Mouse (Mus musculus): ENCODE measurements around the gene Gm11444.

The Gm11444 gene

GRCm38 (mm10) chr11:85850233-85850632, at the start of gene Gm11444:
Gm11444 (minus strand) TSS chr11:85850333.
- DNase-seq, result no peak

GRCm38 (mm10) chr11:85896335-85896985, 46.3 kb upstream of the Gm11444 start:
- no peak for DNase-seq

- peak in 1 of 2 experiments; percentile 10 for DNase-seq
Observed at GRCm38 (mm10) chr11:85894731-85895545, 44.8 kb upstream of the Gm11444 start.

DNA sequence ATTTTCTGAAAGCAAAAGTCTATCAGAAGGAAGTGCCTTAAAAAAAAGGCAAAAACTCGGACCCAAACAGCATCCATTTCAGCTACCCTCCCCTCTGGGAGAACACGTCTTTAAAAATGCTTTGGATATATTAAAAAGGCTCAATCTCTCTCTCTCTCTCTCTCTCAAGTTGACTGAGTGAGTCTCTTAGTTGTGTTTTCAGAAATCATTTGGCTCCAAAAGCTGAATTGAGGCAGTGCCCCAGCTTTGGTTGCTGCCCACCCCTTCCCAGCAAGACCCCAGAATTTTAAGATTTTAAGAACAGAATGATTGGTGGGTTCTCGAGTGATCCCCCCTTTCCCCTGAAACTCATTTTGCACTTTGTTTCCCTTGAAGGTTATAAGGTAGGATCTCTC, 44.0 kb upstream of the Gm11444 start:
- DNase-seq, result no peak

- DNase-seq, result peak in 1 of 2 experiments; percentile 11
Observed at GRCm38 (mm10) chr11:85893400-85894135, 43.4 kb upstream of the Gm11444 start.

- DNase-seq, result no peak
Observed at GRCm38 (mm10) chr11:85892771-85893170, 42.6 kb upstream of the Gm11444 start.

DNA sequence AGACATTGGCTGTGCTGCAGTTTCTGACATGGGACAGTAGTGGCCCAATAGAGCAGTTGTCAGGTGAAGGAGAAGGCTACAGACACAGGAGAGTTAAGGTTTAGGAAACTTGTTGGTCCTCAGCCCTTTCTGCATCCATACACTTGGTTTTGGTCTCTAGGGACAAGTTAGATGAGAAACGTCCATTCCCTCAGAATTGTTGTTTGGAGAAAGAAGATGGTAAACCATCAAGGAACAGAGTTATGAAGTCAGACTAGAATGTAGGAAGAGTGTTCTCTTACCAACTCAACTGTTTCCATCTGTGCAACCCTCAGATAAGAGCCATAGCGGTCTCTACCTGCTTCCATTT, 41.5 kb upstream of the Gm11444 start:
- peak in 1 of 2 experiments; percentile 12 for DNase-seq

DNA sequence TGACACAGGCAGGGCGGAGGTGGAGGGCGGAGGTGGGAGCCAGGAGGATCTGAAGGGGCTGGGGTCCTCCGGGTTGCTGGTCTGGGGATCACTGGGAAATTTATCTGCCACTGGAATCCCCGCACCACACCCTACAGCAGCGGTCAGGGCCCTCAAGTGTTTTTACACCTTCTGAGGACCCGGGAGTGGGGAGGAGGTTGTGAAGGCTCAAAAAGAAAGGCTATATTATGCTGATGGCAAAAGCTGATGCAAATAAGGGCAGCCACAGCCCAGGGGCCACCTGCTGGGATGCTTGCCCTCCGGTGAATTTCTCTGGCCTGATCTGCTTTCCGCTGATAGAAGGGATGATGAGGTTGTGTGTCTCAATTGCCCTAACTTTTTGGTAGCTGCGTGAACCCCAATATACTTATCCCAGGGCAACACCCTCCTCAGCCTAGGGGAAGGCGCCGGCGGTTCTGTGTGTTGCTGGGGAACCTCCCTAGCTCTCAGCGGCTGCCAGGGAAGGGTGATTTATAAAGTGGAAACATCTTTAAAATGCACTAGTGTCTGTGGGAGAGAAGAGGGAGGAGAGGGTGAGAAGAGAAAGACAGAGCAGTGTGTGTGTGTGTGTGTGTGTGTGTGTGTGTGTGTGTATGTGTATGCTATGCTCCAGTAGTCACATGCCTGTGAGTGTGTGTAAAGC, 41.0 kb upstream of the Gm11444 start:
- DNase-seq, result no peak

DNA sequence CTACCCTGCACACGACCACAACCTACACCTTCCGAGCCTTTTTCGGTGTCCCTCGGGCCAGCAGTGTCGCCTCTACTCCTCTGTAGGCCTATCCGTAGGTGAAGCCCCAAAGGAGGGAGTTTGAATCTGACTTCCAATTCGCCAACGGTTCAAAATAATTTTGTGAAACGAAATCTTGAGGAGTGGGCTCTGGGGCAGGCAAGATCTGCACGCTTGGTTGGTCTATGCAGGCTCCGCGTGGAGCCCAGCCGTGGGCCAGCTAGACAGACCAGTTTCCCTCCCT, 40.4 kb upstream of the Gm11444 start:
- no peak for DNase-seq

- DNase-seq, result peak in 1 of 2 experiments; percentile 11
Observed at GRCm38 (mm10) chr11:85889730-85890562, 39.8 kb upstream of the Gm11444 start.

- no peak for DNase-seq
Observed at GRCm38 (mm10) chr11:85889056-85889729, 39.1 kb upstream of the Gm11444 start.

DNA sequence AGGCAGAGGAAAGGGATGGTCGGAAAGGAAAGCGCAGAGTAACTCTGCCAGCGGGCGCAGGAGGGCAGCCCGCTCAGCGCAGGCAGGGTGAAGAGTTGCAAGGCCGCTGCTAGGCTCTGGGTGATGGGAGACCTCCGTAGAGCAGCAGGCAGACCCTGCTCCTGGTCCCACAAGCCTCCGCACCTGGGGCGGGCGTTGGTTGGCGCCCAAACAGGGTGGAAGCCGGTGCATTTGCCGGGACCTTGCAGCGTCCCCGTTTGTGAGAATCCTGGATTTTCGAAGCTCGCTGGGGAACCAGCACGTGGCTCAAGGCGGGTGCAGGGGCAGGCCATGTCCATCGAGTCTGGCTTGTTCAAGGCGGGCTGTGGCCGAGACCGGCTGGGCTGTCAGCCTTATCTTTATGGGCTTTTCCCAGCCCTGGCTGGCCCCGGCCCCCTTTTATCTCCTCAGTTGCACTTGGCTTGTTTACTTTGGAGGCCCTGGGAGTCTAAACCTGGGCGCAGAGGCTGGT, 38.4 kb upstream of the Gm11444 start:
- no peak for DNase-seq

- DNase-seq, result no peak
Observed at GRCm38 (mm10) chr11:85887801-85888450, 37.8 kb upstream of the Gm11444 start.

DNA sequence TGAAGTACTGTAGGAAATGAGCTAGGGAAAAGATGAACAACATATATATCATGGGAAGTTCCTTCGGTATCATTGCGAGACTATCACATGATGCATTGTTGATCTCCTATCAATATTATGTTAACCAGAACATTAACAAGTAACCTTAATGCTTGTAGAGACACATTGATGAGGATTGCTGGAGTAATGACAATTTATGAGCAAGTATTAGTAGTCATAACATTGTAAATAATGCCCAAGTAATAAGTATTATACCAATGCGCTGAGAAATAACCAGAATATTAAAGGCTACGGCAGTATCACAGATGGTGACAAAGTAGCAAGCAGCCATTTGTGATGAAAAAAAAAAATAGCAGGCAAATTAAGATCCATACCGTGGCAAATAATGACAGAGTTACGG, 37.1 kb upstream of the Gm11444 start:
- DNase-seq, result no peak

GRCm38 (mm10) chr11:85886429-85886785, 36.3 kb upstream of the Gm11444 start:
- DNase-seq, result no peak

DNA sequence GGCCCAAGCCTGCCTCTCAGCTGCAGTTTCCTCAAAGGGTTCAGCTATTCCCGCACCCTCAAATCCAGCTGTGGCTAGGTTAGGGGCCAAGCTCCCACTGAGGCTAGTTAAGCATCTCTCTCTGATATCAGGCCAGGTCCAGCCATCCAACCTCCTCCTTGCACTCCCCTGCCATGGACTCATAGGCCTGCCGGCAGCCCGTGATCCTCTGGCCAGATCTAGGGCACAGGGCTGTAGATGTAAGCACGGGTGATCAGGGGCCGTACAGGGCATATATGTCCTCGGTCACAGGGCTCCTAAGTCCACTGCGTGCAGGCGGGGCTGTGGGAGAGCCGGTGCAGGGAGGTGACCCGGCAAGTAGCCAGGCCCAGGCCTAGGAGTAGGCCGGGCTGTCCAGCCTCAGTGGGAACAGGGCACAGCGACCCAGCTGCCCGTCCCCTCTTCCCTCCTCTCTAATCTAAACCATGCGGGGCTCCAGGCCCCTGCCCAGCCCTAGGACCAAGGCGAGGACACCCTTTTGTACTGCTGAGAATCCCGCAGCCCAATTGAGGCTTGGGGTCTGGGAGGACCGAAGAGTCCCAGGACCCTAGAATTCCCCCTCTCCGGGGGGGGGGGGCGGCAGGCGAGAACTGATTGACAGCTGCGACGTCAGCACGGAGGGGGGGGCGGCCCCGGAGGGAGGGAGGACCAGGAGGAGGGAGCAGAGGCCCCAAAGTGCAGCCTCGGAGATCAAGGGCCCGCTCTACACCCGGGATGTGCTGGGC, 35.7 kb upstream of the Gm11444 start, which contains the start of gene Tbx4:
TSS of gene Tbx4 (plus strand) at position 758 of the 764 bp plus-strand sequence.
- DNase-seq, result no peak

GRCm38 (mm10) chr11:85884498-85884897, 34.4 kb upstream of the Gm11444 start:
- no peak for DNase-seq

DNA sequence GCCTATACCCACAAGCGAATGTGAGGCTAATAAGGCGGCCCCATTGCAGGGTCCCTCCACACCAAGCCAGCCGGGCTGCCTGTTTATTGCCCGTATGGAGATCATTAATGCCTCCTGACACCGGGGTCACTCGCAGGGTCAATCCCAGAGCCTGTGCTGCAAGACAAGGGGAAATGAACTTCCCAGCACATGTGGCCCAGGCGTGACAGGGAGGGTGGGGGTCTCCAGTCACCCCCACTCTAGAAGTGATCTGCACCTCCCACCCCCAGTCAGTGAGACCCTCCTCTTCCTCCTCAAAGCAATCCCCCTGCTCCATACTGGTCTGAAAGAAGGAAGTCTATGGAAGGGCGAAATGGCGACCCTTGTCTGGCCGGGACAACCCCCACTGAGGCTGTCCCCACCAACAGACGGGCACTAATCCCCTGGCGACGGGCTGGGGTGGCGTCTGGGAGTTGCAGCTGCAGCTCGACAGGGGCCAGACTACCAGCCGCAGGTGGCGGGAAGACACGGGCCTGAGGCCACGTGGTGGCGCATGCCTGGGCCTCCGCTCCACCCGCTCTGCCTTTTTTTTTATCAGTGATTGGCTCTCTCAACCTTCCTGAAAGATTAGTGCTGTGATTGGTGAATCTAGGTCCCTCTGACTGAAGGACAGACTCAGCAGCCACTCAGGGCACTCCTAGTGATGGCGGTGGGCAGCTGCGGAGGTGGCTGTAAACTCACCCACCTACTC, 26.1 kb upstream of the Gm11444 start:
- DNase-seq, result no peak

DNA sequence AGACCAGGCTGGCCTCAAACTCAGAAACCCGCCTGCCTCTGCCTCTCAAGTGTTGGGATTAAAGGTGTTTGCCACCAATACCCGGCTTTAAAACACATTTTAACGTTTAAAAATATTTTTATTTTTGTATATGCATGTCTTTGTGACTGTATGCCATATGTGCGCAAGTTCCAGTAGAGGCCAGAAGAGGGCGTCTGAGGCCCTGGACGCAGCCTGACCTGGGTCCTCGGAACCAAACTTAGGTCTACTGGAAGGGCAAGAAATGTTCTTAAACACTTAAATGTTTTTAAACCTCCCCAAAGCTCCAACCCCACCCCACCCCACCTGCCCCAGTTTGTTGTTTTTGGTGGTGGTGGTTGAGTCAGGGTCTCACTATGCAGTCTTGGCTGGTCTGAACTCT, 14.2 kb upstream of the Gm11444 start:
- DNase-seq, result peak in 1 of 2 experiments; percentile 34
